Mouse (Mus musculus) C2C12 (cell line): Measurements from ENCODE around the gene Trappc3. TPM values are rescaled to one million over a fixed set of nuclear protein-coding genes. Genes with fewer than 3 reads are reported as not detected.

Experiments
- H3K27me3 ChIP-seq: one replicate; pipeline ENCODE4 v1.6.1; 2011; ENCODE audit not compliant: control insufficient read depth, insufficient read depth, insufficient read length
- H3K36me3 ChIP-seq: one replicate; pipeline ENCODE4 v1.6.1; 2011; ENCODE audit not compliant: control insufficient read depth, insufficient read depth
- H3K4me3 ChIP-seq: one replicate; pipeline ENCODE4 v1.5.1; 2011; ENCODE audit warnings: mild to moderate bottlenecking, control low read depth; ENCODE audit not compliant: poor library complexity, insufficient read depth, severe bottlenecking
- H3K79me2 ChIP-seq: one replicate; pipeline ENCODE4 v1.6.1; 2011; ENCODE audit not compliant: control insufficient read depth, insufficient read depth
- H3K79me3 ChIP-seq: one replicate; pipeline ENCODE4 v1.6.1; 2011; ENCODE audit warnings: low read depth, control low read depth
- H3ac ChIP-seq: one replicate; pipeline ENCODE3; 2011; ENCODE audit warnings: low read depth; ENCODE audit not compliant: control insufficient read depth, insufficient read length
- CEBPB ChIP-seq: IDR thresholded peaks from one replicate; pipeline ENCODE4 v1.6.1; 2011; ENCODE audit warnings: low read depth, mild to moderate bottlenecking, control low read depth, moderate library complexity
- CTCF ChIP-seq: IDR thresholded peaks from one replicate; pipeline ENCODE4 v1.5.1; 2011; ENCODE audit not compliant: control insufficient read depth, insufficient read depth, insufficient read length
- FOSL1 ChIP-seq: IDR thresholded peaks from one replicate; pipeline ENCODE4 v1.8.0; 2011; ENCODE audit warnings: mild to moderate bottlenecking, low read length; ENCODE audit not compliant: poor library complexity, insufficient read depth, severe bottlenecking
- MAX ChIP-seq: IDR thresholded peaks from one replicate; pipeline ENCODE4 v1.6.1; 2011; ENCODE audit warnings: mild to moderate bottlenecking, control low read depth
- MYOD1 ChIP-seq: IDR thresholded peaks from one replicate; pipeline ENCODE4 v1.6.1; 2011; ENCODE audit warnings: low read depth; ENCODE audit not compliant: control insufficient read depth, insufficient read length
- MYOG ChIP-seq: IDR thresholded peaks from one replicate; pipeline ENCODE4 v1.6.1; 2011; ENCODE audit not compliant: control insufficient read depth, insufficient read length; ENCODE audit errors: extremely low read depth
- USF1 ChIP-seq: IDR thresholded peaks from one replicate; pipeline ENCODE4 v1.6.1; 2011; ENCODE audit warnings: low read depth, mild to moderate bottlenecking, control low read depth, moderate library complexity
- polyA plus RNA-seq: library from polyadenylated mRNA; unstranded; fragments of >200 nt; fragmentation: generic; extraction: Trizol; gene quantifications from one replicate; pipeline ENCODE4 v1.2.1, GENCODE M21; 2012; ENCODE audit warnings: missing spikeins

Gene Trappc3
- polyA plus RNA-seq, 1 experiment: 110 TPM

- H3ac ChIP-seq: no peak overlapping the region
- H3K36me3 ChIP-seq: no peaks in the 10 kb centered on the region
- H3K4me3 ChIP-seq: no peak overlapping the region
- TF ChIP-seq CTCF: no peak
- no peak for TF ChIP-seq CEBPB
- no peak for TF ChIP-seq USF1
- no peak for TF ChIP-seq FOSL1
- TF ChIP-seq MYOG: no peak
- TF ChIP-seq MAX: no peak
- no peak for TF ChIP-seq MYOD1
- H3K79me3 ChIP-seq: no peaks in the 10 kb centered on the region
- H3K27me3 ChIP-seq: peaks cover 23% of the 10 kb centered on the region
- H3K79me2 ChIP-seq: no peaks in the 10 kb centered on the region
Measured at GRCm38 (mm10) chr4:126283582-126283981, 21.5 kb downstream of the Trappc3 start.

GRCm38 (mm10) chr4:126286492-126286891 lies 24.4 kb downstream of the Trappc3 start, which contains the start of gene Col8a2:
Col8a2 (plus strand) TSS chr4:126286793.
- Histone ChIP-seq H3K79me3 (no peaks in the 10 kb centered on the region), H3K79me2 (no peaks in the 10 kb centered on the region), H3ac (peak within 1 kb of the TSS; percentile 25), H3K27me3 (peaks cover 23% of the 10 kb centered on the region), H3K4me3 (no peak within 1 kb of the TSS), H3K36me3 (no peaks in the 10 kb centered on the region)
- TF ChIP-seq MYOD1 (no peak), USF1 (no peak), MYOG (no peak), CTCF (no peak), FOSL1 (no peak), CEBPB (no peak), MAX (no peak)

GRCm38 (mm10) chr4:126287302-126287995 lies 25.3 kb downstream of the Trappc3 start:
- H3K79me2 ChIP-seq: no peaks in the 10 kb centered on the region
- H3K27me3 ChIP-seq: peaks cover 23% of the 10 kb centered on the region
- H3K79me3 ChIP-seq: no peaks in the 10 kb centered on the region
- H3K4me3 ChIP-seq: no peak overlapping the region
- no peak overlapping the region for H3ac ChIP-seq
- H3K36me3 ChIP-seq: no peaks in the 10 kb centered on the region
- no peak for TF ChIP-seq CTCF
- TF ChIP-seq MYOG: no peak
- TF ChIP-seq CEBPB: no peak
- no peak for TF ChIP-seq USF1
- TF ChIP-seq MYOD1: no peak
- no peak for TF ChIP-seq MAX
- no peak for TF ChIP-seq FOSL1

GRCm38 (mm10) chr4:126288085-126288666 lies 26.1 kb downstream of the Trappc3 start:
- Histone ChIP-seq H3K4me3 (no peak overlapping the region), H3K27me3 (peaks cover 23% of the 10 kb centered on the region)

GRCm38 (mm10) chr4:126290314-126290713 lies 28.2 kb downstream of the Trappc3 start:
- H3K27me3 ChIP-seq: peaks cover 23% of the 10 kb centered on the region
- no peaks in the 10 kb centered on the region for H3K79me2 ChIP-seq
- no peak overlapping the region for H3ac ChIP-seq
- TF ChIP-seq CTCF: no peak
- no peak for TF ChIP-seq FOSL1
- TF ChIP-seq USF1: no peak
- no peak for TF ChIP-seq CEBPB
- TF ChIP-seq MAX: no peak
- no peak for TF ChIP-seq MYOG
- TF ChIP-seq MYOD1: no peak
- no peaks in the 10 kb centered on the region for H3K79me3 ChIP-seq
- H3K36me3 ChIP-seq: no peaks in the 10 kb centered on the region
- H3K4me3 ChIP-seq: no peak overlapping the region

More at GRCm38 (mm10) chr4:126288085-126288666, 26.1 kb downstream of the Trappc3 start:
- Histone ChIP-seq H3ac (no peak overlapping the region), H3K36me3 (no peaks in the 10 kb centered on the region), H3K79me3 (no peaks in the 10 kb centered on the region), H3K79me2 (no peaks in the 10 kb centered on the region)
- TF ChIP-seq FOSL1 (no peak), USF1 (no peak), MAX (no peak), MYOG (no peak), CEBPB (no peak), MYOD1 (no peak), CTCF (no peak)

- H3K4me3 ChIP-seq: no peak overlapping the region
- H3K36me3 ChIP-seq: no peaks in the 10 kb centered on the region
- H3K27me3 ChIP-seq: peaks cover 17% of the 10 kb centered on the region
- H3K79me3 ChIP-seq: no peaks in the 10 kb centered on the region
- no peak for TF ChIP-seq MYOD1
- TF ChIP-seq USF1: no peak
- TF ChIP-seq MAX: no peak
- no peak for TF ChIP-seq CEBPB
- no peak for TF ChIP-seq MYOG
- no peak for TF ChIP-seq CTCF
- TF ChIP-seq FOSL1: no peak
- H3ac ChIP-seq: no peak overlapping the region
- H3K79me2 ChIP-seq: no peaks in the 10 kb centered on the region
Measured at GRCm38 (mm10) chr4:126291196-126291595, 29.1 kb downstream of the Trappc3 start.
